Mouse (Mus musculus) lung, adult 2 months (tissue): ENCODE data around the gene Clrn1.

ENCODE experiments used
- CTCF ChIP-seq: fragments of 200-500 bp; IDR thresholded peaks from 2 replicates; pipeline ENCODE4 v1.5.1; 2011; ENCODE audit warnings: mild to moderate bottlenecking, low read length, control low read depth; ENCODE audit not compliant: insufficient read depth
- POLR2A ChIP-seq: fragments of 200-500 bp; IDR thresholded peaks from 2 replicates; pipeline ENCODE4 v1.6.1; 2011; ENCODE audit warnings: low read depth, mild to moderate bottlenecking, control low read depth, low read length, borderline replicate concordance; ENCODE audit errors: extremely low read depth

- TF ChIP-seq POLR2A (no peak), CTCF (no peak)
These were observed 80.4 kb downstream of the Clrn1 start for GRCm38 (mm10) chr3:58804745-58805144.
